Mouse (Mus musculus) mouse embryonic stem cell (cell line): ENCODE data around the gene Rassf3.

Source experiments
- in situ Hi-C, 2 experiments: fragments of 300-500 bp; cut with MboI; formaldehyde crosslinking; loops; 1 replicate in 1 of 2; 3 replicates in 1 of 2; pipeline ENCODE4 v1.14.3; 2019 to 2020; ENCODE audit warnings: low sequenced_read_pairs in 2 of 2, low pct_unique_long_range_greater_than_20kb in 1 of 2, mixed read lengths in 1 of 2; ENCODE audit not compliant: unreplicated experiment in 1 of 2

Gene Rassf3

DNA sequence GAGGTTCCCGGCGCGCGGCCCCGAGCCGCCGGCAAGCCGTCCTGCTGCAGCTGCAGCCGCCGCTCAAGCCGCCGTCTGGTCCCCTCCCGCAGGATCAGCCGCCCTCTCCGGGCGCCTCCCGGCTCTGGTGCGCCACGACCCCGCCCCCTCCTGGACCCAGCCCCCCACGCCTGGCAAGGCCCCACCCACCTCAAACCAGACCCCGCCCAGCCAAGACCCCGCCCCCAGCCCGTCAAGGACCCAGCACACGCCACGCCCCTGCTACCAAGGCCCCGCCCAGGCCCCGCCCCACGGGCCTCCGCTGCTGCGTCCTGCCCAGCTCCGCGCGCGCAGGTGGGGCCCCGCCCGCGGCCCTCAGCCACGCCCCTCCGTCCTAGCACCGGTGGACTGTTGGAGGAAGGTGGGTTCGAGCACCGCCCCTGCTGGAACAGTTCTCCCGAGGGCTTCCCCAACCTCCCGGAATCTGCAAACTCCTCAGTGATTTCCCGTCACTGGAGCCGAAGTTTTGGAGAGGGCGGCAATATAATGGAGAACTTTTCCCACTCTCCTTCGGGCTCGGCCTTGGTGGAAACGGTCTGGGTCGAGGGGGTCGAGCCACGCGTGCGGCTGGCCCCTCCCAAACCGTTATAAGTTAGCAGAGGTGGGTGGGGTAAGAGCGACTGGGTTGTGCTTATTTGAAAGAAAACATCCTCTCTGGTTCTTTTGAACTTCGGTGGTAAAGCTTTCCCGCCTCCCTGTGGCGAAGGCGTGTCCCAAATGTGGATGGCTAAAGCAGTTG, at the start of gene Rassf3:
Gene Rassf3, minus strand, starts transcription at position 158 of the 778 bp plus-strand sequence.
- in situ Hi-C loops = no loop called here

DNA sequence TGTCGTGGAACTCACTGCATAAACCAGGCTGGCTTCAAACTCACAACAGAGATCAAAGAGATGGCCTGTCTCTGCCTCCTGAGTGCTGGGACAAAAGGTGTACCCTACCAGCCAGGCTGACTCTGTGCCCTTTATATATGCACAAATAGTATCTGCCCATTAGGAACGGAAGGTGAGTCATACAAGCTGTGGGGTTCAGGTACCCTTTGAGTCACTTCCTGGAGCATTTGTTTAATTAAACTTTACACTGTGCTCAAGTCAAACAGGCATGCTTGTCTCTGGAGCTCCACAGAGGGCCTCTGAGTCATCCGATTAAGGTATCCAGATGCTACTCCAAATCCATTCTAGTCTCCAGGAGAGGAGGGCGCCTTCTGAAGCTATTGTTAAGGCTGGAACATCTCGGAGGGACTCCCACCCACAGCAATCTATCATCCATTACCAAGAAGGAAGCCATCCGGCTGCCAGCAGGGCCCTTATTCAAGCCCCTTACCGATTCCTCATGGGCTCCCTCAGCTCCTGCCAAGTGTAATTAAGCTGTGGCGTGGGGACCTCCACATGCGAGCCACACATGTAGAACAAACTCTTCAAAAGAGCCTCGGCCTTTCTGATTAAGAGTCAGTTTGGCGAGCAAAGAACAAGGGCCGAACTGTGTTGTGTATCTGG, 44.9 kb upstream of the Rassf3 start:
- in situ Hi-C loops = loop anchor here (25.0 kb wide), 1 partner anchor 109 kb away; no protein-coding TSS in a partner anchor

DNA sequence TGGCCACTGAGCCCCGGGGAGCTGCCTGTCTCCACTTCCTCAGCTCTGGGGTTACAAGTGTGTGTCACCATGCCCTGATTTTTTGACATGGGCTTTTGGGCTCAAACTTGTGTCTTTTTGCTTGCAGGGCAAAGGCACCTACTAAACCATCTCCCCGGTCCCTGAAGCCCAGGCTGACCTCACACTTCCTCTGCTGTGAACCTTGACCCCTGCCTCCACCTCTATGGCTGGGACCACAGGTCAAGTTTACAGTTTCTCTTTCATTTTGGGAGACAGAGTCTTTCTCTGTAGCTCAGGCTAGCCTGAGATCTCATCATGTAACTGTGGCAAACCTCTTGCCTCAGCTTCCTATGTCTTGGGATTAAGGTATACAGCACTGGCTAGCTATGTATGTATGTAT, 43.6 kb upstream of the Rassf3 start:
- in situ Hi-C loops = loop anchor here (25.0 kb wide), 1 partner anchor 107 kb away; no protein-coding TSS in a partner anchor

DNA sequence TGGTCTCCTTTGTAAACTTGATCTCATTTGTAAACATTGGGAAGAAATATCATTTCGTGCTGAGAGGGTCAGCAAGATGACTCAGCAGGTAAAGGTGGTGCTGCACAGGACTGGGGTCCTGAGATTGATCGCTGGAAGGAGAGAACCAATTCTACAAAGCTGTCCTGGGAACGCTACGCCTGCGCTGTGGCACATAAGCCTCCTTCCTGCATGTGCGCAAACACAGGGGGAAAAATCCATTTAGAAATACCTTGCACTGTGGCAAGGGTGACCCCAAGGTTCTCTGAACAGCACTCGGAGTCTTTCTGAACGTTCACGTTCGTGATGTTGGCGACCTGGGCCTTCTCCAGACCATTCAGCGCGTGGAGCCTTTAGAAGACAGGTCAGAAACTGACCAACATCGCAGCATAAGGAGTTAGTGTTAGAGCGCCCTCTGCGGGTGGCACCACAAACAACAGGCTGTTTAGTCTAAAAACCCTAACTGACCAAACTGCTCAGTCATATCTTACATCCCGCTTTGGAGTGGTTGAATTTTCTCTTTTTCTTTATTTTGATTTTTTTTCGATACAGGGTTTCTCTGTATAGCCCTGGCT, 40.0 kb upstream of the Rassf3 start:
- in situ Hi-C loops = loop anchor here (25.0 kb wide), 1 partner anchor 104 kb away; no protein-coding TSS in a partner anchor

DNA sequence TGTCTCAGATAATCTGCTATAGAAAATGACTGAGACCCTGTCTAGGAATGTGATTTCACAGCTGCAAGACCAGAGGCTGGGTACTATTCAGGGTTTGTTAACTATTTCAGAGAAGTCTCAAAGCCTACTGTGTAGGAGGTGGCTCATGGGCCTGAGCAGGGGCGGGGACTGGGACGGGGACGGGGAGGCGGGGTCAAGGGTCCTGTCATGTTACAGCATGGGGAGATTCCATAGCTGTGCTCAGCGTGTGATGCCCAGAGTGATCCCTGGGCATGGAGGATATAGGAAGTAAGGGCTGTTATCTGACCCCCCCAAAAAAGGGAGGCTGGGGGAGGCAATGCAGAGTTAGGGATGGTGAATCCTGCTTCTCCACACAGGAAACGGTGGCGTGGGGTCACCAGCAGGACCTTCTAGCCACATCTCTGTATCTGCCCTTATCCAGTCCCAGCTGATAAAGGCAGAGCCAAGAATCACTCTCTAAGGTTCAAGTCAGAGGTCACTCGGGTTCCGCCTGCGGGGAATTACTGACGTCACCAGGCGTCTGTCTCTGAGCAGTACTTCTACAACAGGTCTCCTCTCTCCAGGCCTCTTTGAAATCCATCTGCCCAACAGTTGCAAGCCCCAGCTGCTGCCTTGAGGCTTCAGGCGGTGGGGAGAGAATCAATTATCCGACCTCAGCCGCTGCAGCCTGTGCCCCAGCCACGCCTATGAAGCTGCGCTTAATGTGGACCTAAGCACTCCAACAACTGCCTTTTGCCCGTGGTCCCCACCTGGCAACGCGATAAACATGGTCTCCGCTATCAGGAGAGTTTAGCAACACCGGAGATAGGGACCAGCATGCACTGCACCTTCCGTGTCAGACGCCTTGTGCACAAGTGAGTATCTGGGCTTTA, 33.9 kb upstream of the Rassf3 start:
- in situ Hi-C loops = loop anchor here (25.0 kb wide), 1 partner anchor 98 kb away; no protein-coding TSS in a partner anchor

DNA sequence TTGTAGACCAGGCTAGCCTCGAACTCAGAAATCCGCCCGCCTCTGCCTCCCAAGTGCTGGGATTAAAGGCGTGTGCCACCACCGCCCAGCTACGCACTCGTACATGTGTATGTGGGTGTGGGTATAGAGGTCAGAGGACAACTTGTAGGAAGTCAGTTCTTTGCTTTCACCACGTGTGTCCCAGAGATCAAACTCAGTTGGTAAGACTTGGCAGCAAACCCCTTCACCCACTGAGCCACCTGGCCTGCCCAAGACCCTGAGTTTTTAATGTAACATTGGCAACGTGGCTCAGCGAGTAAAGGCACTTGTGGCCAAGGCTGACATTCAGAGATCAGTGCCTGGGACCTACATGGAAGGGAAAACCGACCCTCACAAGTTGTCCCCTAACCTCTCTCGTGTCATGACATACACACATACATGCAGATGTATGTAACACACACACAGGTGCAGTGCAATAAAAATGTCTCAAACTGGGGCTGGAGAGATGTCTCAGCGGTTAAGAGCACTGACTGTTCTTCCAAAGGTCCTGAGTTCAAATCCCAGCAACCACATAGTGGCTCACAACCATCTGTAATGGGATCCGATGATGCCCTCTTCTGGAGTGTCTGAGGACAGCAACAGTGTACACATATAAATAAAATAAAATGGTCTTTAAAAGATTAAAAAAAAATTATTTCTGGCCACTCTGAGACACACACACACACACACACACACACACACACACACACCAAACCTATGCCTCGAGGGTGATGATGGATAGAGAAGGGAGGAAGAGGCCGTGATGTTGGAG, 31.8 kb upstream of the Rassf3 start:
- in situ Hi-C loops = loop anchor here (25.0 kb wide), 1 partner anchor 96 kb away; no protein-coding TSS in a partner anchor

DNA sequence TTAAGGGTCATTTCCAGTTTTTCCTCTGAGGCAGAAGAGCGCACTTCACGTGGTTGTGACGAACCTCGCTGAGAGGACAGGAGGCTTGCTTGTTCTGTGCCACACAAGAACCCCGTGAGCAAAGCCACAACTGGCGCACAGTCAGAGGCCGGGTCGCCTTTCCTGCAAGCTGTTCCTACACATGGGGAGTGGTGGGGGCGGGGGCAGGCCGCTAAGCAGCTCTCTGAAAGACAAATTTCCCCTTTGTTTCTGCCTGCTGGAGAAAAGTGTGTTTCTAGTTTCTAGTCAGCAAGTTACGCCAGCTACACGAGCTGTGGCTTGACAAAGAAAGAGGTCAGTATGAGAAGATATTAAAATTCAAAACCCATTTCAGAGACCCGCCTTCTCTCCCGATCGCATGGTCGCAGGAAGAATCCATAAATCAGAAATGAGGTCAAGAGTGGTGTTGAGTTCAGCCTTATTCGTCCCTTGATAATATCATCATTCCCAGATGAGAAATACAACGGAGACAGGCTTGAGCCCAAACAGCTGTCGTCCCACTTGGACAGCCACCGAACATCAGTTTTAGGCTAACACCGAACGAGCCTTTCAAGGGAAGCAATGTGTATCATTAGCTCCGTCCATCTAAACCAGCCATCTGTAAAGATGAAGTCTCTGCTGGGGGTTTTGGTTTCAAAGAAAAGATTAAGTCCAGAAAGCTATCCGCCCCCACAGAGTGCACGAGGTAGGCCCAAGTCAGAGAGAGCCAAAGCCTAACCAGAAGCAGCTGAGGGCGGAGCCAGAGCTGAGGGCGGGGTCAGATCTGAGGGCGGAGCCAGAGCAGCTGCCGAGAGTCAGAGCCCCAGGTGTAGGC, 30.8 kb upstream of the Rassf3 start:
- in situ Hi-C loops = loop anchor here (25.0 kb wide), 1 partner anchor 95 kb away; no protein-coding TSS in a partner anchor

DNA sequence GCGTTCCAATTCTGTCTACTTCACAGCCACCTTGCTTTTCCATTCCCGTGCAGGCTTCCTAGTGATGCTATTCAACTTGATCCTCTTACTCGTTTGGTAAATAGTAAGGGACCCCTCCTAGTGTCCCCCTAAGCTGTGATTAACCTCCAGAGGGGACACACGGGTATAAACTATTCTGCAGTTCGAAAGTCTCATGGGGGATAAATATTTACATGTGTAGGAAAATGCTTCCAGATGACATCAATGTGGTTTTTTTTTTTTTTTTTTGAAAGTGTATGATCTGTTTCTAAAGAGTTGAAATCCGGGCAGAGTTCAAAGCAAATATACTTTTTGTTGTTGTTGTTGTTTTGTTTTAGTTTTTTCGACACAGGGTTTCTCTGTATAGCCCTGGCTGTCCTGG, 29.8 kb upstream of the Rassf3 start:
- in situ Hi-C loops = loop anchor here (25.0 kb wide), 1 partner anchor 94 kb away; no protein-coding TSS in a partner anchor

DNA sequence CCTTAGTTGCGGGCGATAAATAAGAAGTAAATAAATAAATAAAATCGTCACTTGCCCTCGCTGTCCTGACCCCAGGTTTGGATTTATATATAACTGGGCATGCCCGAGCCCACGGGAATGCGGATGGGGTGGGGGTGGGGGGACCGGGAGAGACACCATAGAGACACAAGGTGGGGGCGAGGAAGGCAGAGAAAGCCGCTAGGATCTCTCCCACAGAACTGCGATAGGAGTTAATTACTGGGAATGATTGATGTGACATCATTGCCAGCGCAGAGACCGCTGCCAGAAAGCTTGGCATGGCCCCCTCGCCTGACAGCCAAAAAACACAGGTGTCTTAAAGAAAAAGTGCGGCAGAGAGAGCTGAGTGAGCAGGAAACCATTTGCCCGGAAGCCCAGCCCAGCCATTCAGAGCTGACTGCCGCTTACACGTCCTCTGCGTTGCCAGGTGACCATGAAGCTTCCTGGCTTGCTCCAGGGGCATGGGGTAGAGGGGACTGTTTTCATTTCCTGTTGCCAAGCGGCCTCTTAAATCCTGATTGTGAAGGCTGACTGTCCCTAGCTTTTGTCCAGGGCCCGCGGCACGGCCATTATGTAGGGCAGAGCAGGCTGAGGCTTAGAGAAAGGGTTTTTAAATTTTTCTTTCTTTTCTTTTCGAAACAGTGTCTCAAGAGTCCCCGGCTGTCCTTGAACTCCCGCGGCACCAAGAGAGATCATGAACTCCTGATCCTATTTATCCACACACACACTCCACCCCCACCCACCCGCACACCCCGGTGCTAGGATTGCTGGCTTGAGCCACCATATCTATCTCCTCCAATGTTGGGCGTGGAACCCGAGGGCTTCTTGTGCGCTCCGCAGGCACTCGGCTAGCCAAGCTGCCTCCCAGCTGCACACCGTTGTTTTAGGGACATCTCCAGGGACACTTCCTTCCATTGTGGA, 29.1 kb upstream of the Rassf3 start:
- in situ Hi-C loops = loop anchor here (25.0 kb wide), 1 partner anchor 93 kb away; no protein-coding TSS in a partner anchor

DNA sequence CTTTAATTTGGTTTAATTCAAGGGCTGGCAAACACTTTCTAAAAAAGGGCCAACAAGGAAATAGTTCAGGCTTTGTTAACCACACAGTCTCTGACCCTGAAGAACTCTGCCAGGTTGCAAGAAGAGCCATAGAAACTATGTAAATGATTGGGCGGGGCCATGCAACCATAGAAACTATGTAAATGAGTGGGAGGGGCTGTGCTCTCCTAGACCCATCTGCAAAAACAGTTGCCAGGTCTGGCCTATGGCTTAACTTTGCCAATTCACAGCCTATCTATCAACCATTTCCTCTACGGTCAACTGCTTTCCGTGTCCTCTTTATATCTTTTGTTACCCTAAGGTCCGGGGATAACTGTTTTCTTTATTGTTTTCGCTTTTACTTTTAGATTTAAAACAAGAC, 25.0 kb upstream of the Rassf3 start:
- in situ Hi-C loops = loop anchor here (25.0 kb wide), 1 partner anchor 89 kb away; no protein-coding TSS in a partner anchor

DNA sequence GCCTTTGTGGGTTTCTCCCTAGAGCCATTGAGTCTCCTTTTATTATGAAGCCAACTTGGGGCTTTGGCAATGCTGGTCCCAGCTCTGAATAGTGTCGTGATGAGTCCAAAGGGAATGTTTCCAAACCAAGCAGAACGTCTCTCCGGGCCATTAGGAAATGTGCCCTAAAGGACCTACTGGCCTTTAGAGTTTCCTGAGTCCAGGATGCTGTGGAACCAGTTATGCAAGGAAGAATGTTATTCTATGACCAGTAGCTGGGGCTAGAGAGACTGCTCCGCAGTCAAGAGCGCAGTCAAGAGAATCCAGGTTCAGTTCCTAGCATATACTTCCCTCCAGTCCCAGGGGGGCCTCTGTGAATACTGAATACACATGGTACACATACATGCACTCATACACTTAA, 23.9 kb upstream of the Rassf3 start:
- in situ Hi-C loops = loop anchor here (25.0 kb wide), 1 partner anchor 88 kb away; no protein-coding TSS in a partner anchor

DNA sequence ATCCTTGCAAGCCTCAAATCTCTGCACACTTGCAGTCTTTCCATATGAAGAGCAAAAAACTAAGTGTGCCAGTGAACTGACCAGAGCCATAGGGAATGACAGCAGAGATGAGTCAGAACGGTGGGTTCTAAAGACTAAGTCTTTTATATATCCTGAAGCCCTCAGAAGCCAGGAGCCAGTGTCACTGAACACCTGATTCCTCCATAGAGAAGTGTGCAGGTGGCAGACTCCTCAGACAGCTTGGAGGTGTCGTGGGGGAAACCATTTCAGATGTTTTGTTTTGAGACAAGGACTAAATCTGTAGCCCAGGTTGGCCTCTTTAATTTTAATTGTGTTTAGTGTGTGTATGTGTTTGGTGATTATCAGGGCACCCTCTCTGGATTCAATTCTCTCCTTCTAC, 22.9 kb upstream of the Rassf3 start:
- in situ Hi-C loops = no loop called here

DNA sequence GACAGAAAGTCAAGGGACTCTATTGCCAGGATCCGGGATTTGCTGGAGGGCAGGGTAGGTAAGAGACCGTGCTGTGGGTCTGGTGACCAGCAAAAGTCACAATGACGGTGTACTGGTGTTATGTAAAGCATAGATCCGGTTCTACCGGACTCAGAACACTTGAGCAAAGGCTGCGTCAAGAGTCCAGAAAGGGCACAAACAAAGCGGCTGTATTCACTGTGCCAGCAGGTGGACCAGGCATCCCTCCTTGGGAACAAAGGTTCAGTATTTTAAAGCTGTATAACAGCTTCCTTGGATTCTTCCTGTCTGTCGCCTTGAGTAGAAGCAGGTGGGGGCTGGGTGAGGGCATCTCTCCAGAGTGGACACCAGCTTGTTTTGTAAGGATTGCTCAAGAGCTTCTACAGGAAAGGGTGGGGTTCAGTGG, 22.3 kb upstream of the Rassf3 start:
- in situ Hi-C loops = no loop called here

DNA sequence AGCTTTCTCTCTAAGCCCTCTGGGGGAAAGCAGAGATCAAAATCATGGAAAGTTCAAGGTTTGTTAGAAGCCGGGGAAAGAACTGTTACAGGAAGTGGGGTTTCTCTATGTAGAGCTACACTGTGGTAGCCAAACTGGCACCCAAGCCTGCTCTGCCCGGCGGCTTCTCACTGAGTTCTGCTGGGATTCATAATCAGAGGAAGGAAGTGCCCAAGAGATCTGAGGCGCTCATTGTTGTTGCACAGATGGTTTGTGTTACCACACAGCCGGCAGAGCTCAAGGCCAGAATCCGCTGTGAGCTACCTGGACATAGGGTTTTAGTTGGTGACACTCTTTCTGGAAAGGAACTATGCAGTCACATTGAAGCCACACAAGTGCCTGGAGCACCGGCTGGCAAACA, 21.8 kb upstream of the Rassf3 start:
- in situ Hi-C loops = no loop called here

DNA sequence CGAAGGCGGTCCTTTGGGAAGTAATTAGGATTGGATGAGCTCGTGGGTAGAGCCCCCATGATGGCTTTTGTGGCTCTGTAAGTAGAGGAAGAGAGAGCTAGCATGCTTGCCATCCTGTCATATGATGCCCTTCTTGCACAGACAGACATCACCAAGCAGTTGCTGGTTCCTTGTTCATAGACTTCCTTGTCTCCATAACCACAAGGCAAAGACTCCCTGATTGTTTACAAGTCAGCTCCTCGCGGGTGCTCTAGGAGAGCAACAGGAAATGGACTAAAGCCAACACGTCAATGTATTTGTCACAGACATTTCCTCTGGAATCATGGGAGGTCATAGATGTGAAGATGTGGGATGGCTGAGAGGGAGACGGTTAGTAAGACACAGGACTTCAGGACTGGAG, 20.5 kb upstream of the Rassf3 start:
- in situ Hi-C loops = no loop called here

DNA sequence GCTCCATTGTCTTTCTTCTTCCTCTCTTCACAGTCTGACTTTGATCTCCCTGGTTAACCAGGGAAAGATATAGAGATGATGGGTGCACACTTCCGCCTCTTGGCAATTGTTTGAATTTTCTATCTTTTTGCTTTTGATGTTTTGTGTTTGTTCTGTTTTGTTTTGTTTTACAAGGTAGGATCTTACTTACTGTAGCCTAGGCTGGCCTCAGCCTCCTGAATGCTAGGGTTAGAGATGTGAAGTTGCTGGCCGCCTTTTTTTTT, 17.9 kb upstream of the Rassf3 start:
- in situ Hi-C loops = no loop called here
